In the genomic region with DNA sequence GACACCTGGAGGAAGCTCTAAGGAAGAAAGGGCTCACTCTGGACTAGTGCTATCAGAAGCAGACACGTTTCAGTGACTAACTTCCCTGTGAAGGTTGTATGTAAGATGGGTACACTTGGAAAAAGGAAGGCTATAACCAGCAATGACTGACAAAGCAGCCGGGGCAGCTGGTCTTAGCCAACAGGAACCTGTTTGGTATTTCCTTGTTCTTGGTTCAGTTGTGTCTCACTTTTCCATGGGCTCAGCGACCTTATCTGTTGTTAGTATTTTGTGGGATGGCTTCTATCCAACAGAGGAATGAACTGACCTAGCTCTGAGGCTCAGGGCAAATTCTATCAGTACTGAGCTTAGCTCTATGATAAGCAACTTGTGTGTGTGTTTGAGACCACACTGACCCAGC, we compare ENCODE assay signal across 33 mouse cellular contexts. TPM values are rescaled to one million over a fixed set of nuclear protein-coding genes. Genes with fewer than 3 reads are reported as not detected.
A peak's percentile ranks its signal among the peaks of the same experiment; 100 is the strongest.
DNase-seq lines count a peak whose midpoint lies in the region; ATAC-seq and TF ChIP-seq lines count a peak whose summit lies in the region.
"Had no signal": no experiment of that assay in that cellular context is flagged by ENCODE, and none has a peak within 500 bp of the region (broad histone marks: within the 10 kb centered on the region; RNA-seq: fewer than 3 reads in every experiment).

No protein-coding gene starts in this region.

- H3K27me3 ChIP-seq in heart, embryonic 13.5 days (replicated peaks) = no peaks in the 10 kb centered on the region
- no peaks in the 10 kb centered on the region for H3K27me3 ChIP-seq in heart, adult 2 months (ENCODE audit: control insufficient read depth, insufficient read depth, low read length)
- H3K27me3 ChIP-seq in midbrain, embryonic 16.5 days (ENCODE audit: control insufficient read depth, insufficient read depth, low read depth, low read length) = peaks cover 4% of the 10 kb centered on the region
- no peaks in the 10 kb centered on the region for H3K27me3 ChIP-seq in midbrain, postnatal 0 days (ENCODE audit: insufficient read depth, low read length)
- no peaks in the 10 kb centered on the region; a peak in 1 of 4 replicates for H3K27me3 ChIP-seq in MEL (ENCODE audit: control insufficient read depth in 1 of 2, insufficient read depth in 2 of 2, low read length in 2 of 2)
- peaks cover 21% of the 10 kb centered on the region; the same call in 1 of the 2 replicates for H3K27me3 ChIP-seq in hindbrain, embryonic 10.5 days (ENCODE audit: insufficient read depth, poor library complexity, severe bottlenecking)

- intact Hi-C loops in heart, adult 2 months (cut with DNase I) = no loop called here

- no peak for TF ChIP-seq POLR2A in heart, adult 2 months (IDR thresholded peaks at IDR 0.05; ENCODE audit: insufficient read depth, low read depth, low read length)
- TF ChIP-seq POLR2A in MEL (IDR thresholded peaks at IDR 0.05; ENCODE audit: control insufficient read depth in 1 of 2, insufficient read depth in 1 of 2, low read depth in 1 of 2, low read length in 2 of 2, poor library complexity in 1 of 2) = no peak

- no peak for DNase-seq in heart, adult 2 months
- no peak for DNase-seq in midbrain, postnatal 0 days (ENCODE audit: low spot score)
- DNase-seq in MEL (ENCODE audit: low read depth, low spot score) = peak; percentile 53
- DNase-seq in hindbrain, embryonic 10.5 days (ENCODE audit: low spot score) = no peak
- DNase-seq: adrenal gland, postnatal 25 days; B cell, adult 2 months; cerebellum, postnatal 14 days; gastrocnemius, postnatal 14 days; kidney, adult 18-20 months; layer of hippocampus, postnatal 36 days; left cerebral cortex, postnatal 4 days; liver, postnatal 0 days; lung, postnatal 36 days; thymus, adult 2 months; thymus, postnatal 36 days had no signal

- H3K4me3 ChIP-seq in heart, embryonic 13.5 days = no peak overlapping the region
- H3K4me3 ChIP-seq in heart, adult 2 months = no peak overlapping the region
- H3K4me3 ChIP-seq in midbrain, embryonic 16.5 days (ENCODE audit: low read depth, low read length) = no peak overlapping the region
- no peak overlapping the region for H3K4me3 ChIP-seq in midbrain, postnatal 0 days (ENCODE audit: low read depth, low read length)
- H3K4me3 ChIP-seq in MEL (ENCODE audit: control insufficient read depth in 1 of 2, insufficient read depth in 1 of 2, low read depth in 2 of 2, low read length in 2 of 2) = peak overlapping the region in 1 of 2 experiments; percentile 25; a peak in 1 of 4 replicates
- H3K4me3 ChIP-seq in hindbrain, embryonic 10.5 days = no peak overlapping the region
- H3K4me3 ChIP-seq: embryonic facial prominence, embryonic 15.5 days; hindbrain, embryonic 13.5 days; liver, embryonic 12.5 days; midbrain, embryonic 12.5 days had no signal

- H3K27ac ChIP-seq in heart, embryonic 13.5 days (replicated peaks) = peak overlapping the region; percentile 88
- H3K27ac ChIP-seq in heart, adult 2 months = no peak overlapping the region
- no peak overlapping the region for H3K27ac ChIP-seq in midbrain, embryonic 16.5 days (ENCODE audit: low read length)
- no peak overlapping the region for H3K27ac ChIP-seq in midbrain, postnatal 0 days (ENCODE audit: low read depth, low read length)
- H3K27ac ChIP-seq in MEL (ENCODE audit: control insufficient read depth, low read depth, low read length) = peak overlapping the region; percentile 10; the same call in 1 of the 2 replicates
- no peak overlapping the region for H3K27ac ChIP-seq in hindbrain, embryonic 10.5 days
- H3K27ac ChIP-seq: embryonic facial prominence, embryonic 15.5 days; hindbrain, embryonic 13.5 days; kidney, postnatal 0 days; liver, embryonic 12.5 days; midbrain, embryonic 12.5 days had no signal

- TF ChIP-seq EP300 in heart, adult 2 months (IDR thresholded peaks at IDR 0.05; ENCODE audit: insufficient read depth, low read depth, low read length) = no peak
- peak in 1 of 2 experiments; percentile 45; a peak in 3 of 4 replicates for TF ChIP-seq EP300 in MEL (IDR thresholded peaks at IDR 0.05; ENCODE audit: low read depth in 1 of 2, low read length in 2 of 2)

- no peak overlapping the region for H3K4me2 ChIP-seq in heart, embryonic 13.5 days
- H3K4me2 ChIP-seq in midbrain, embryonic 16.5 days (ENCODE audit: low read length) = no peak overlapping the region
- H3K4me2 ChIP-seq in midbrain, postnatal 0 days (ENCODE audit: low read depth, low read length, poor library complexity, severe bottlenecking) = no peak overlapping the region
- H3K4me2 ChIP-seq: embryonic facial prominence, embryonic 15.5 days; hindbrain, embryonic 13.5 days; liver, embryonic 12.5 days; midbrain, embryonic 12.5 days had no signal

- H3K79me2 ChIP-seq in heart, adult 2 months (replicated peaks; ENCODE audit: control insufficient read depth, insufficient read depth, low read length) = no peaks in the 10 kb centered on the region
- H3K79me2 ChIP-seq in MEL (ENCODE audit: control insufficient read depth, insufficient read depth, low read length, poor library complexity) = no peaks in the 10 kb centered on the region

- no peak for TF ChIP-seq CTCF in heart, adult 2 months (IDR thresholded peaks at IDR 0.05)
- no peak for TF ChIP-seq CTCF in midbrain, postnatal 0 days (IDR thresholded peaks at IDR 0.05)
- no peak for TF ChIP-seq CTCF in MEL (IDR thresholded peaks at IDR 0.05 in 2 of 3, conservative IDR thresholded peaks at IDR 0.05 in 1 of 3; ENCODE audit: control insufficient read depth in 1 of 3, insufficient read depth in 1 of 3, low read depth in 2 of 3, low read length in 3 of 3, poor library complexity in 1 of 3, severe bottlenecking in 1 of 3)

- TF ChIP-seq RAD21 in MEL (IDR thresholded peaks at IDR 0.05; ENCODE audit: low read depth, low read length) = no peak

- no peak for ATAC-seq in heart, embryonic 13.5 days (ENCODE audit: extremely low read depth, insufficient number of reproducible peaks, low FRiP score, low TSS enrichment)
- ATAC-seq in midbrain, embryonic 16.5 days = no peak
- ATAC-seq in midbrain, postnatal 0 days (ENCODE audit: low FRiP score) = no peak
- no peak for ATAC-seq in erythroid progenitor cell, adult 5-6 weeks (replicated peaks; ENCODE audit: low FRiP score, poor library complexity, severe bottlenecking)
- ATAC-seq: forebrain, embryonic 14.5 days; liver, embryonic 12.5 days; liver, postnatal 0 days had no signal

- 35% methylated on average over 3 of the region's 3 CpGs for WGBS in heart, embryonic 13.5 days
- WGBS in heart, adult 2 months = 24% methylated on average over 3 of the region's 3 CpGs
- 75% methylated on average over 3 of the region's 3 CpGs for WGBS in midbrain, embryonic 16.5 days
- WGBS in midbrain, postnatal 0 days = 69% methylated on average over 3 of the region's 3 CpGs
- WGBS in hindbrain, embryonic 10.5 days = 74% methylated on average over 3 of the region's 3 CpGs

- H3K9ac ChIP-seq in heart, embryonic 13.5 days = no peak overlapping the region
- no peak overlapping the region for H3K9ac ChIP-seq in heart, adult 2 months (ENCODE audit: low read depth, low read length)
- H3K9ac ChIP-seq in midbrain, embryonic 16.5 days (ENCODE audit: low read depth, low read length) = 0 out of 2 replicates have a peak overlapping the region, but pooled peaks have one; percentile 25
- H3K9ac ChIP-seq in midbrain, postnatal 0 days (replicated peaks; ENCODE audit: low read length, poor library complexity, severe bottlenecking) = no peak overlapping the region
- H3K9ac ChIP-seq in MEL (ENCODE audit: control insufficient read depth, low read depth, low read length, poor library complexity, severe bottlenecking) = peak overlapping the region; percentile 25; the same call in 1 of the 2 replicates
- H3K9ac ChIP-seq: embryonic facial prominence, embryonic 15.5 days; hindbrain, embryonic 13.5 days; liver, embryonic 12.5 days; liver, postnatal 0 days; midbrain, embryonic 12.5 days had no signal

- no peaks in the 10 kb centered on the region for H3K9me3 ChIP-seq in heart, embryonic 13.5 days
- no peaks in the 10 kb centered on the region for H3K9me3 ChIP-seq in midbrain, embryonic 16.5 days (replicated peaks; ENCODE audit: control insufficient read depth, low read length, poor library complexity, severe bottlenecking)
- H3K9me3 ChIP-seq in midbrain, postnatal 0 days (ENCODE audit: low read length) = no peaks in the 10 kb centered on the region
- no peaks in the 10 kb centered on the region for H3K9me3 ChIP-seq in MEL (replicated peaks; ENCODE audit: insufficient read depth, low read length)
- H3K9me3 ChIP-seq in hindbrain, embryonic 10.5 days = no peaks in the 10 kb centered on the region
- H3K9me3 ChIP-seq: embryonic facial prominence, embryonic 15.5 days; hindbrain, embryonic 13.5 days; liver, embryonic 12.5 days; midbrain, embryonic 12.5 days had no signal

- H3K4me1 ChIP-seq in heart, embryonic 13.5 days = peaks cover 47% of the 10 kb centered on the region
- H3K4me1 ChIP-seq in heart, adult 2 months (ENCODE audit: control insufficient read depth, insufficient read depth, low read length) = peaks cover 6% of the 10 kb centered on the region
- peaks cover 6% of the 10 kb centered on the region for H3K4me1 ChIP-seq in midbrain, embryonic 16.5 days (ENCODE audit: control insufficient read depth, insufficient read depth, low read length)
- no peaks in the 10 kb centered on the region; the same call in 1 of the 2 replicates for H3K4me1 ChIP-seq in midbrain, postnatal 0 days (ENCODE audit: insufficient read depth, low read length)
- peaks cover 17 to 27% of the 10 kb centered on the region in 2 experiments for H3K4me1 ChIP-seq in MEL (ENCODE audit: control insufficient read depth in 1 of 2, insufficient read depth in 2 of 2, low read length in 2 of 2)
- peaks cover 29% of the 10 kb centered on the region for H3K4me1 ChIP-seq in hindbrain, embryonic 10.5 days (replicated peaks)

- H3K36me3 ChIP-seq in heart, embryonic 13.5 days = peaks cover 4% of the 10 kb centered on the region; the same call in 1 of the 2 replicates
- no peaks in the 10 kb centered on the region for H3K36me3 ChIP-seq in heart, adult 2 months (ENCODE audit: control insufficient read depth, insufficient read depth, low read length)
- no peaks in the 10 kb centered on the region for H3K36me3 ChIP-seq in midbrain, embryonic 16.5 days (ENCODE audit: control insufficient read depth, insufficient read depth, low read length)
- H3K36me3 ChIP-seq in midbrain, postnatal 0 days (ENCODE audit: insufficient read depth, low read length) = no peaks in the 10 kb centered on the region
- peaks cover 0 to 26% of the 10 kb centered on the region in 2 experiments; a peak in 2 of 4 replicates for H3K36me3 ChIP-seq in MEL (ENCODE audit: control insufficient read depth in 1 of 2, insufficient read depth in 2 of 2, low read length in 2 of 2)
- no peaks in the 10 kb centered on the region for H3K36me3 ChIP-seq in hindbrain, embryonic 10.5 days
- H3K36me3 ChIP-seq: embryonic facial prominence, embryonic 15.5 days; hindbrain, embryonic 13.5 days; midbrain, embryonic 12.5 days had no signal

RNA-seq across cellular contexts. Expression of gene Uevld, which starts 2.7 kb away (rescaled TPM):
- 7.5 and 8.0 TPM in 2 replicates for polyA plus RNA-seq in heart, embryonic 13.5 days (2015; fragmentation: Nextera tagmentation; extraction: Ambion mirVana)
- 10 to 100 TPM in 1 of 2 experiments, 1 to 10 TPM in 1; 9.0 to 10.3 TPM for total RNA-seq in heart, adult 2 months (2021)
- polyA plus RNA-seq in heart, adult 2 months (2012; rRNA removed) = 2.9 and 5.0 TPM in 2 replicates
- 5.3 and 6.0 TPM in 2 replicates for polyA plus RNA-seq in midbrain, embryonic 16.5 days (2015; fragmentation: Nextera tagmentation; extraction: Ambion mirVana)
- 10.1 and 10.6 TPM in 2 replicates for total RNA-seq in midbrain, postnatal 0 days (2014; rRNA removed)
- 3.7 TPM in 2 replicates for polyA plus RNA-seq in midbrain, postnatal 0 days (2015; fragmentation: Nextera tagmentation; extraction: Ambion mirVana)
- total RNA-seq in MEL (2012; rRNA removed) = 1.9 and 2.8 TPM in 2 replicates
- polyA plus RNA-seq in MEL (2012; ENCODE audit: insufficient read depth in 1 of 2, insufficient read length in 2 of 2, low read depth in 1 of 2, low replicate concordance in 2 of 2, missing spikeins in 1 of 2) = 1 to 10 TPM in 1 of 2 experiments, not detected in 1; 5.4 TPM
- total RNA-seq in erythroid progenitor cell, adult 5-6 weeks (2015; ENCODE audit: low replicate concordance) = 19.8 and 39.0 TPM in 2 replicates
- total RNA-seq in erythroid progenitor cell, adult 5-6 weeks (2017; ENCODE audit: low replicate concordance) = 28.6 and 35.1 TPM in 2 replicates
- polyA plus RNA-seq in hindbrain, embryonic 10.5 days (2016; fragmentation: Nextera tagmentation; extraction: Ambion mirVana) = 9.9 and 12.3 TPM in 2 replicates

RNA-seq across cellular contexts. Expression of gene Gm9999, which starts 22.4 kb away (rescaled TPM):
- polyA plus RNA-seq in heart, embryonic 13.5 days (2015; fragmentation: Nextera tagmentation; extraction: Ambion mirVana) = not detected in 2 replicates
- not detected for total RNA-seq in heart, adult 2 months (2021)
- 1.1 TPM in 1 of 2 replicates, not detected in the other for polyA plus RNA-seq in heart, adult 2 months (2012; rRNA removed)
- not detected in 2 replicates for polyA plus RNA-seq in midbrain, embryonic 16.5 days (2015; fragmentation: Nextera tagmentation; extraction: Ambion mirVana)
- not detected in 2 replicates for total RNA-seq in midbrain, postnatal 0 days (2014; rRNA removed)
- polyA plus RNA-seq in midbrain, postnatal 0 days (2015; fragmentation: Nextera tagmentation; extraction: Ambion mirVana) = not detected in 2 replicates
- not detected in 2 replicates for total RNA-seq in MEL (2012; rRNA removed)
- not detected for polyA plus RNA-seq in MEL (2012; ENCODE audit: insufficient read depth in 1 of 2, insufficient read length in 2 of 2, low read depth in 1 of 2, low replicate concordance in 2 of 2, missing spikeins in 1 of 2)
- not detected in 2 replicates for total RNA-seq in erythroid progenitor cell, adult 5-6 weeks (2015; ENCODE audit: low replicate concordance)
- total RNA-seq in erythroid progenitor cell, adult 5-6 weeks (2017; ENCODE audit: low replicate concordance) = not detected in 2 replicates
- not detected in 2 replicates for polyA plus RNA-seq in hindbrain, embryonic 10.5 days (2016; fragmentation: Nextera tagmentation; extraction: Ambion mirVana)
- total RNA-seq: adrenal gland, adult 18-20 months; adrenal gland, postnatal 25 days; gastrocnemius, postnatal 14 days; heart, postnatal 25 days; layer of hippocampus, postnatal 36 days; left cerebral cortex, postnatal 4 days; monocyte, adult 5-6 weeks; neutrophil, adult 5-6 weeks had no signal
- polyA plus RNA-seq: cortical plate, adult 2 months; embryonic facial prominence, embryonic 15.5 days; forebrain, embryonic 14.5 days; heart, embryonic 14.5 days; hindbrain, embryonic 13.5 days; kidney, postnatal 0 days; large intestine, adult 2 months; limb, embryonic 14.5 days; liver, embryonic 12.5 days; liver, postnatal 0 days; lung, embryonic 16.5 days; midbrain, embryonic 12.5 days had no signal

RNA-seq across cellular contexts. Expression of gene Tsg101, which starts 41.2 kb away (rescaled TPM):
- 165 and 182 TPM in 2 replicates for polyA plus RNA-seq in heart, embryonic 13.5 days (2015; fragmentation: Nextera tagmentation; extraction: Ambion mirVana)
- 10 to 100 TPM; 56.5 to 62.5 TPM for total RNA-seq in heart, adult 2 months (2021)
- 64.3 and 97.0 TPM in 2 replicates for polyA plus RNA-seq in heart, adult 2 months (2012; rRNA removed)
- polyA plus RNA-seq in midbrain, embryonic 16.5 days (2015; fragmentation: Nextera tagmentation; extraction: Ambion mirVana) = 372 and 375 TPM in 2 replicates
- 134 and 135 TPM in 2 replicates for total RNA-seq in midbrain, postnatal 0 days (2014; rRNA removed)
- 323 and 329 TPM in 2 replicates for polyA plus RNA-seq in midbrain, postnatal 0 days (2015; fragmentation: Nextera tagmentation; extraction: Ambion mirVana)
- total RNA-seq in MEL (2012; rRNA removed) = 21.3 and 25.3 TPM in 2 replicates
- polyA plus RNA-seq in MEL (2012; ENCODE audit: insufficient read depth in 1 of 2, insufficient read length in 2 of 2, low read depth in 1 of 2, low replicate concordance in 2 of 2, missing spikeins in 1 of 2) = 10 to 100 TPM in 1 of 2 experiments, not detected in 1; 88.9 TPM
- total RNA-seq in erythroid progenitor cell, adult 5-6 weeks (2015; ENCODE audit: low replicate concordance) = 75.7 and 78.4 TPM in 2 replicates
- 23.5 and 33.8 TPM in 2 replicates for total RNA-seq in erythroid progenitor cell, adult 5-6 weeks (2017; ENCODE audit: low replicate concordance)
- polyA plus RNA-seq in hindbrain, embryonic 10.5 days (2016; fragmentation: Nextera tagmentation; extraction: Ambion mirVana) = 262 and 315 TPM in 2 replicates

RNA-seq across cellular contexts. Expression of gene Spty2d1, which starts 47.2 kb away (rescaled TPM):
- 13.1 and 13.4 TPM in 2 replicates for polyA plus RNA-seq in heart, embryonic 13.5 days (2015; fragmentation: Nextera tagmentation; extraction: Ambion mirVana)
- 1 to 10 TPM; 6.9 to 8.5 TPM for total RNA-seq in heart, adult 2 months (2021)
- 2.7 and 4.3 TPM in 2 replicates for polyA plus RNA-seq in heart, adult 2 months (2012; rRNA removed)
- polyA plus RNA-seq in midbrain, embryonic 16.5 days (2015; fragmentation: Nextera tagmentation; extraction: Ambion mirVana) = 7.4 and 8.5 TPM in 2 replicates
- total RNA-seq in midbrain, postnatal 0 days (2014; rRNA removed) = 8.8 and 10.7 TPM in 2 replicates
- polyA plus RNA-seq in midbrain, postnatal 0 days (2015; fragmentation: Nextera tagmentation; extraction: Ambion mirVana) = 3.8 and 4.7 TPM in 2 replicates
- 14.9 and 15.1 TPM in 2 replicates for total RNA-seq in MEL (2012; rRNA removed)
- polyA plus RNA-seq in MEL (2012; ENCODE audit: insufficient read depth in 1 of 2, insufficient read length in 2 of 2, low read depth in 1 of 2, low replicate concordance in 2 of 2, missing spikeins in 1 of 2) = 10 to 100 TPM; 14.4 to 36.9 TPM
- 23.1 and 34.8 TPM in 2 replicates for total RNA-seq in erythroid progenitor cell, adult 5-6 weeks (2015; ENCODE audit: low replicate concordance)
- total RNA-seq in erythroid progenitor cell, adult 5-6 weeks (2017; ENCODE audit: low replicate concordance) = 22.1 and 25.8 TPM in 2 replicates
- polyA plus RNA-seq in hindbrain, embryonic 10.5 days (2016; fragmentation: Nextera tagmentation; extraction: Ambion mirVana) = 10.4 and 11.7 TPM in 2 replicates

Comparison
In these comparisons a context has a peak if more than half of its experiments do, and no peak if none do; other contexts are left out.
1. H3K27ac ChIP-seq: peak in heart, embryonic 13.5 days (single experiment) and MEL (single experiment); none in heart, adult 2 months (single experiment), midbrain, embryonic 16.5 days (single experiment), midbrain, postnatal 0 days (single experiment) and hindbrain, embryonic 10.5 days (single experiment).
2. H3K9ac ChIP-seq: peak in midbrain, embryonic 16.5 days (single experiment) and MEL (single experiment); none in heart, embryonic 13.5 days (single experiment), heart, adult 2 months (single experiment) and midbrain, postnatal 0 days (single experiment).